ENCODE assay signal across 11 mouse cellular contexts in the genomic region with DNA sequence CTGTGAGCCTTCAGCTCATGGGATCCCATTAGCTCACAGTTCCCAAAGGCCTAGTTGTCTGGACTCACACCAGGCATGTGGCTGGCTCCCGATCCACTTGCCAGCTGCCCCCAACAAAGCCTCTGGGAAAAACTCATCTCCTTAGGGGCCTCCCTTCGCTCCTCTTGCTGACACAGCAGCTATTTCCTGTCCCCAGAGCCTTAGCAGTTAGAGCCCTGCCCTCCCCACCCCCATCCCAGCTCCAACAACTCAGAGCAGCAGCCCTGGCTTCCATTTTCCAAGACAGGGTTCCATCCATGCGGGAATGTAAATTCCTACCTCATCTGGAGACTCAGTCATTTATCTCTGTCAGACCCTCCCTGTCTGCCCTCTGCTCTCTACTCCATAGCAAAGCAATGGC. TPM values are rescaled to one million over a fixed set of nuclear protein-coding genes. Genes with fewer than 3 reads are reported as not detected.
DNase-seq lines count a peak whose midpoint lies in the region; ATAC-seq and TF ChIP-seq lines count a peak whose summit lies in the region.
"Had no signal": no experiment of that assay in that cellular context is flagged by ENCODE, and none has a peak within 500 bp of the region (broad histone marks: within the 10 kb centered on the region; RNA-seq: fewer than 3 reads in every experiment).

No protein-coding gene starts in this region.

- TF ChIP-seq EP300 in lung, postnatal 0 days (IDR thresholded peaks at IDR 0.05) = no peak

- no peaks in the 10 kb centered on the region for H3K27me3 ChIP-seq in hindbrain, embryonic 10.5 days (ENCODE audit: insufficient read depth, poor library complexity, severe bottlenecking)
- no peaks in the 10 kb centered on the region for H3K27me3 ChIP-seq in hindbrain, embryonic 14.5 days (ENCODE audit: control insufficient read depth, insufficient read depth, low read length)
- no peaks in the 10 kb centered on the region for H3K27me3 ChIP-seq in lung, postnatal 0 days (replicated peaks; ENCODE audit: insufficient read depth, low read length)
- H3K27me3 ChIP-seq: hindbrain, embryonic 15.5 days had no signal

- no peaks in the 10 kb centered on the region for H3K36me3 ChIP-seq in hindbrain, embryonic 10.5 days
- H3K36me3 ChIP-seq in hindbrain, embryonic 14.5 days (replicated peaks; ENCODE audit: control insufficient read depth, insufficient read depth) = no peaks in the 10 kb centered on the region
- H3K36me3 ChIP-seq in lung, postnatal 0 days (ENCODE audit: insufficient read depth, low read length) = no peaks in the 10 kb centered on the region
- H3K36me3 ChIP-seq: hindbrain, embryonic 15.5 days; midbrain, embryonic 10.5 days had no signal

- H3K27ac ChIP-seq in hindbrain, embryonic 10.5 days = peak overlapping the region; percentile 4
- H3K27ac ChIP-seq in hindbrain, embryonic 14.5 days = no peak overlapping the region
- no peak overlapping the region for H3K27ac ChIP-seq in lung, postnatal 0 days (ENCODE audit: low read length)
- H3K27ac ChIP-seq: hindbrain, embryonic 15.5 days; midbrain, embryonic 10.5 days had no signal

- no peaks in the 10 kb centered on the region for H3K9me3 ChIP-seq in hindbrain, embryonic 10.5 days
- no peaks in the 10 kb centered on the region for H3K9me3 ChIP-seq in hindbrain, embryonic 14.5 days (ENCODE audit: control insufficient read depth, low read length)
- no peaks in the 10 kb centered on the region for H3K9me3 ChIP-seq in lung, postnatal 0 days (ENCODE audit: low read length)
- H3K9me3 ChIP-seq: hindbrain, embryonic 15.5 days; midbrain, embryonic 10.5 days had no signal

- 50% methylated on average over 3 of the region's 3 CpGs for WGBS in hindbrain, embryonic 10.5 days
- 32% methylated on average over 3 of the region's 3 CpGs for WGBS in hindbrain, embryonic 14.5 days
- WGBS in lung, postnatal 0 days = 23% methylated on average over 3 of the region's 3 CpGs

- H3K4me2 ChIP-seq in hindbrain, embryonic 14.5 days (replicated peaks) = no peak overlapping the region
- no peak overlapping the region for H3K4me2 ChIP-seq in lung, postnatal 0 days (replicated peaks; ENCODE audit: low read depth, low read length)
- H3K4me2 ChIP-seq: hindbrain, embryonic 15.5 days had no signal

- DNase-seq in hindbrain, embryonic 10.5 days (ENCODE audit: low spot score) = no peak
- no peak for DNase-seq in hindbrain, embryonic 14.5 days (ENCODE audit: low spot score)
- DNase-seq in lung, postnatal 0 days (ENCODE audit: low spot score) = peak; percentile 48
- DNase-seq in lung, postnatal 36 days = no peak
- peak; percentile 68 for DNase-seq in kidney, postnatal 10 days
- no peak for DNase-seq in cerebellum, adult 11 months
- DNase-seq in frontal cortex, postnatal 14 days (ENCODE audit: low spot score in 2 of 2) = no peak
- no peak for DNase-seq in T-cell, adult 2 months (ENCODE audit: low spot score)
- DNase-seq: thymus, adult 2 months had no signal

- ATAC-seq in hindbrain, embryonic 14.5 days (ENCODE audit: low FRiP score) = no peak
- no peak for ATAC-seq in lung, postnatal 0 days

- H3K4me3 ChIP-seq in hindbrain, embryonic 10.5 days = no peak overlapping the region
- no peak overlapping the region for H3K4me3 ChIP-seq in hindbrain, embryonic 14.5 days (replicated peaks; ENCODE audit: low read length)
- no peak overlapping the region for H3K4me3 ChIP-seq in lung, postnatal 0 days (ENCODE audit: low read depth, low read length)
- H3K4me3 ChIP-seq: hindbrain, embryonic 15.5 days; midbrain, embryonic 10.5 days had no signal

- H3K4me1 ChIP-seq in hindbrain, embryonic 10.5 days (replicated peaks) = peaks cover 31% of the 10 kb centered on the region
- no peaks in the 10 kb centered on the region for H3K4me1 ChIP-seq in hindbrain, embryonic 14.5 days (replicated peaks; ENCODE audit: control insufficient read depth, insufficient read depth, low read length)
- no peaks in the 10 kb centered on the region for H3K4me1 ChIP-seq in lung, postnatal 0 days (ENCODE audit: insufficient read depth, low read depth, low read length)

- no peak overlapping the region for H3K9ac ChIP-seq in hindbrain, embryonic 14.5 days
- H3K9ac ChIP-seq in lung, postnatal 0 days (replicated peaks; ENCODE audit: low read depth) = no peak overlapping the region
- H3K9ac ChIP-seq: hindbrain, embryonic 15.5 days had no signal

- TF ChIP-seq CTCF in lung, postnatal 0 days (IDR thresholded peaks at IDR 0.05) = no peak

RNA-seq across cellular contexts. Expression of a gene that starts 26.6 kb away (rescaled TPM):
- 0.57 and 0.71 TPM in 2 replicates for polyA plus RNA-seq in hindbrain, embryonic 10.5 days (2016; fragmentation: Nextera tagmentation; extraction: Ambion mirVana)
- 0.13 and 0.30 TPM in 2 replicates for polyA plus RNA-seq in hindbrain, embryonic 14.5 days (2014; fragmentation: Nextera tagmentation; extraction: Ambion mirVana)
- polyA plus RNA-seq in lung, postnatal 0 days (2015; fragmentation: Nextera tagmentation; extraction: Ambion mirVana) = 1.00 and 1.1 TPM in 2 replicates

RNA-seq across cellular contexts. Expression of a gene that starts 43.7 kb away (rescaled TPM):
- polyA plus RNA-seq in hindbrain, embryonic 10.5 days (2016; fragmentation: Nextera tagmentation; extraction: Ambion mirVana) = 6.2 and 8.1 TPM in 2 replicates
- 9.5 and 10.0 TPM in 2 replicates for polyA plus RNA-seq in hindbrain, embryonic 14.5 days (2014; fragmentation: Nextera tagmentation; extraction: Ambion mirVana)
- polyA plus RNA-seq in lung, postnatal 0 days (2015; fragmentation: Nextera tagmentation; extraction: Ambion mirVana) = 47.2 and 50.5 TPM in 2 replicates

Comparison
In these comparisons a context has a peak if more than half of its experiments do, and no peak if none do; other contexts are left out.
1. DNase-seq: peak in lung, postnatal 0 days (single experiment) and kidney, postnatal 10 days (single experiment); none in hindbrain, embryonic 10.5 days (single experiment), hindbrain, embryonic 14.5 days (single experiment), lung, postnatal 36 days (single experiment), cerebellum, adult 11 months (single experiment), frontal cortex, postnatal 14 days (0 of 2) and T-cell, adult 2 months (single experiment).